Comparison of ENCODE assay signal across 8 mouse cellular contexts in genomic region chr10:69534716-69535115, GRCm38 (mm10).
A peak's percentile ranks its signal among the peaks of the same experiment; 100 is the strongest.
DNase-seq lines count a peak whose midpoint lies in the region; ATAC-seq and TF ChIP-seq lines count a peak whose summit lies in the region.

No protein-coding gene starts in this region.

- H3K4me3 ChIP-seq in layer of hippocampus, adult 2 months = peak overlapping the region; percentile 80
- H3K4me3 ChIP-seq in embryonic facial prominence, embryonic 15.5 days (replicated peaks) = peak overlapping the region; percentile 51
- H3K4me3 ChIP-seq in hindbrain, embryonic 16.5 days (ENCODE audit: low read length) = peak overlapping the region; percentile 72
- H3K4me3 ChIP-seq in myocyte = peak overlapping the region; percentile 31

- H3K9me3 ChIP-seq in embryonic facial prominence, embryonic 15.5 days (replicated peaks) = no peaks in the 10 kb centered on the region
- 0 out of 2 replicates have a peak, but pooled peaks cover 2% of the 10 kb centered on the region for H3K9me3 ChIP-seq in hindbrain, embryonic 16.5 days (ENCODE audit: control insufficient read depth, low read length)

- peaks cover 20% of the 10 kb centered on the region for H3K4me1 ChIP-seq in embryonic facial prominence, embryonic 15.5 days
- peaks cover 15% of the 10 kb centered on the region for H3K4me1 ChIP-seq in hindbrain, embryonic 16.5 days (ENCODE audit: control insufficient read depth, insufficient read depth, low read depth, low read length)

- no peaks in the 10 kb centered on the region for H3K79me2 ChIP-seq in myocyte (ENCODE audit: control insufficient read depth, insufficient read depth)

- no peak for TF ChIP-seq POLR2A in myocyte (IDR thresholded peaks at IDR 0.05; ENCODE audit: insufficient read length, low read depth)

- 0 out of 2 replicates have a peak overlapping the region, but pooled peaks have one; percentile 6 for H3K9ac ChIP-seq in embryonic facial prominence, embryonic 15.5 days
- peak overlapping the region; percentile 83 for H3K9ac ChIP-seq in hindbrain, embryonic 16.5 days (ENCODE audit: low read depth, low read length)

- peak overlapping the region; percentile 96 for H3K27ac ChIP-seq in layer of hippocampus, adult 2 months
- 0 out of 2 replicates have a peak overlapping the region, but pooled peaks have one; percentile 28 for H3K27ac ChIP-seq in embryonic facial prominence, embryonic 15.5 days (replicated peaks)
- H3K27ac ChIP-seq in hindbrain, embryonic 16.5 days (ENCODE audit: low read depth, low read length) = peak overlapping the region; percentile 93

- H3K27me3 ChIP-seq in embryonic facial prominence, embryonic 15.5 days = no peaks in the 10 kb centered on the region
- H3K27me3 ChIP-seq in hindbrain, embryonic 16.5 days (replicated peaks; ENCODE audit: control insufficient read depth, insufficient read depth, low read length) = no peaks in the 10 kb centered on the region
- H3K27me3 ChIP-seq in myocyte (ENCODE audit: control insufficient read depth, insufficient read depth, insufficient read length) = no peaks in the 10 kb centered on the region

- H3ac ChIP-seq in myocyte (ENCODE audit: control insufficient read depth, insufficient read length) = no peak overlapping the region

- intact Hi-C loops in gastrocnemius, postnatal 36 days (cut with DNase I) = loop anchor here (5.0 kb wide), 2 partner anchors 82 to 118 kb away; no protein-coding TSS in a partner anchor

- peak overlapping the region; percentile 76 for H3K4me2 ChIP-seq in embryonic facial prominence, embryonic 15.5 days (replicated peaks)
- peak overlapping the region; percentile 59 for H3K4me2 ChIP-seq in hindbrain, embryonic 16.5 days (ENCODE audit: low read length)
- peak overlapping the region; percentile 56 for H3K4me2 ChIP-seq in myocyte (ENCODE audit: low read depth)

- no peak for TF ChIP-seq CTCF in layer of hippocampus, adult 2 months (conservative IDR thresholded peaks at IDR 0.05)

- 16% methylated on average over 9 of the region's 9 CpGs for WGBS in embryonic facial prominence, embryonic 15.5 days
- 24% methylated on average over 9 of the region's 9 CpGs for WGBS in hindbrain, embryonic 16.5 days

- no peak for DNase-seq in layer of hippocampus, adult 2 months (ENCODE audit: low spot score in 2 of 2)
- no peak for DNase-seq in layer of hippocampus, adult 11-12 months (ENCODE audit: low spot score)
- no peak for DNase-seq in urinary bladder, postnatal 14 days (ENCODE audit: low spot score)
- no peak for DNase-seq in kidney, postnatal 4 days
- no peak for DNase-seq in gastrocnemius, postnatal 36 days

- no peaks in the 10 kb centered on the region for H3K36me3 ChIP-seq in embryonic facial prominence, embryonic 15.5 days
- no peaks in the 10 kb centered on the region for H3K36me3 ChIP-seq in hindbrain, embryonic 16.5 days (ENCODE audit: control insufficient read depth, insufficient read depth, low read length)
- no peaks in the 10 kb centered on the region for H3K36me3 ChIP-seq in myocyte (ENCODE audit: control insufficient read depth, insufficient read depth)

- ATAC-seq in embryonic facial prominence, embryonic 15.5 days (ENCODE audit: insufficient number of reproducible peaks, low FRiP score, low TSS enrichment, low read depth) = no peak
- ATAC-seq in hindbrain, embryonic 16.5 days = no peak

TF ChIP-seq in myocyte, 11 proteins besides CTCF, POLR2A, EP300 and RAD21:
- TF ChIP-seq MYOG (IDR thresholded peaks at IDR 0.05; ENCODE audit: control insufficient read depth in 1 of 3, insufficient read depth in 1 of 3, insufficient read length in 2 of 3, low read depth in 2 of 3) (no peak), USF1 (IDR thresholded peaks at IDR 0.05; ENCODE audit: low read depth) (no peak), MYOD1 (IDR thresholded peaks at IDR 0.05; ENCODE audit: control insufficient read depth in 1 of 3, insufficient read length in 2 of 3, low read depth in 2 of 3) (no peak), CEBPB (IDR thresholded peaks at IDR 0.05; ENCODE audit: insufficient read depth, poor library complexity, severe bottlenecking) (no peak), TCF12 (IDR thresholded peaks at IDR 0.05; ENCODE audit: insufficient read depth, poor library complexity, severe bottlenecking) (no peak), E2F4 (IDR thresholded peaks at IDR 0.05; ENCODE audit: insufficient read depth) (no peak), REST (IDR thresholded peaks at IDR 0.05; ENCODE audit: insufficient read depth, insufficient read length) (no peak), SRF (IDR thresholded peaks at IDR 0.05; ENCODE audit: control insufficient read depth, insufficient read length, low read depth) (no peak), TCF3 (IDR thresholded peaks at IDR 0.05; ENCODE audit: insufficient read length, low read depth) (no peak), POLR2AphosphoS2 (IDR thresholded peaks at IDR 0.05; ENCODE audit: insufficient read length, low read depth) (no peak), MAX (IDR thresholded peaks at IDR 0.05; ENCODE audit: low read depth) (no peak)
TF ChIP-seq in myocyte: peak in this region for 0.

Comparison
In these comparisons a context has a peak if more than half of its experiments do, and no peak if none do; other contexts are left out.
1. H3K27ac ChIP-seq: peak in every context shown above with its lines; median percentile 96 in layer of hippocampus, adult 2 months; 93 in hindbrain, embryonic 16.5 days; 28 in embryonic facial prominence, embryonic 15.5 days.